Mouse (Mus musculus): ENCODE measurements around the gene Nhlrc4. TPM values are rescaled to one million over a fixed set of nuclear protein-coding genes. Genes with fewer than 3 reads are reported as not detected.

Nhlrc4 gene
- polyA plus RNA-seq, 1 experiment from 2014 or later = not detected

DNA sequence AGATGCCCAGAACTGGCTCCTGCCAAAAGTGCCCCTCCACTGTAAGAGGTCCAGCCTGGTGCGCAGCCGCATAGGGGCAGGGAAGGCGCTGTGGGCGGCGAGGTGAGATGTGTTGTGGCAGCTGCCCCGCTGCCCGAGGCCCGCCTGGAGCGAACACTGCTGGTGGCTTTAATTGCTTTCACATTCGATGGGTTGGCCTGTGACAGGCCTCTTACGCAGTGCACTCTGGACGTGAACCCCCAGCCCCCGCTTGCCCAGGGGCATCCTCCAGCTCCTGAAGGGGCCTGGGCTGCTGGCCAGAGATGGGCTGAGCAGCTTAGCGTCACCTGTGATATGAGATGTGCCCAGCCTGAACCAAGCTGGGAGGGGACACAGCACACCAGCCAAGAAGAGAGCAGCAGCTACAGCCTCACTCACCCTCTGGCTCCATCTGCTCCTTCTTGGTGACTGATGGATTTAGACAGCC lies 12.9 kb upstream of the Nhlrc4 start:
- Histone ChIP-seq H3K27me3 (replicated peaks) (peaks cover 17% of the 10 kb centered on the region), H3K4me2 (no peak overlapping the region), H3K36me3 (peaks cover 48% of the 10 kb centered on the region), H3K4me1 (no peaks in the 10 kb centered on the region), H3K9me3 (no peaks in the 10 kb centered on the region), H3K4me3 (no peak overlapping the region), H3K27ac (replicated peaks) (no peak overlapping the region), H3K9ac (no peak overlapping the region)
- 83% methylated on average over 14 of the region's 14 CpGs for WGBS
- no peak for ATAC-seq (ENCODE audit: extremely low read depth, insufficient number of reproducible peaks, low FRiP score, low TSS enrichment)

DNA sequence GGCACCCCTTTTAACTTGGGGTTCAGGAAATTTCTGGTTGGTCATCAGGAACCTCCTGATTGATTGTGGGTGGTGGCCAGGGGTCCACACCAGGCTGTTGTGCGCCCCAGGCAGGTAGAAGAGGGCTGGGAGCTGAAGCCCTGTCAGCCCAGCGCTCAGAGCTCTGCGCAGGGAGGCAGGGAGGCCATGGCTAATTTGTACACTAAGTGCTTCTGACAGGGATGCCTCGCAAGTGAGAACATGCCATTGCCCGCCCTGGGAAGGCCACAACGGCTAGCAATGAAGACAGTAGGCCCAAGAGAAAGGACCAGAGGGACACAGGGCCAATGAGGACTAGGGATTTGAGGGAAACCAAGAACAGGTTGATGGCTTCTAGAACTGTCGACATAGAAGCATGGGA lies 11.9 kb upstream of the Nhlrc4 start:
- no peak for ATAC-seq (ENCODE audit: extremely low read depth, insufficient number of reproducible peaks, low FRiP score, low TSS enrichment)
- peaks cover 38% of the 10 kb centered on the region for H3K36me3 ChIP-seq
- peaks cover 27% of the 10 kb centered on the region for H3K27me3 ChIP-seq (replicated peaks)
- H3K4me1 ChIP-seq = peaks cover 7% of the 10 kb centered on the region
- no peak overlapping the region for H3K4me3 ChIP-seq
- H3K9me3 ChIP-seq = no peaks in the 10 kb centered on the region
- WGBS = 77% methylated on average over 7 of the region's 7 CpGs
- no peak overlapping the region for H3K4me2 ChIP-seq
- no peak overlapping the region for H3K27ac ChIP-seq (replicated peaks)
- no peak overlapping the region for H3K9ac ChIP-seq

DNA sequence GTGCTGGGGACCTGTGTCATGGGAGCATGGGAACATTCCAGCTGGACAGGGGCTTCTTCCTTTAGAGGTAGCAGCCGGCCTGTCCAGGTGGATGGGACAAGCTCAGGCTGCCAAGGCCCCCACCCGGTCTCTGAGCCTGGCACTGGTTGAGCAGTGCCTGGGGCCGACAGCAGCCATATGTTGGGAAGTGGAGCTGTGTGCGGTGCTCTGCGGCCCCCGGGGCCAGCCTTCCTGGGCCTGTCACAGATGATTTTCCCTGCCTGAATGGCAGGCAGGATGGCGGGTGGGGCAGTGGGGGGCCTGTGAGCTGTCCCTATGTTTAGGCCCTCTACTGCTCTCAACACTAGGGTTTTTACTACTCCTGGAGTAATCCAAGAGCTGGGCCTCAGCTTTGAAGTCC lies 11.4 kb upstream of the Nhlrc4 start:
- Histone ChIP-seq H3K4me2 (no peak overlapping the region), H3K9me3 (no peaks in the 10 kb centered on the region), H3K4me1 (peaks cover 11% of the 10 kb centered on the region), H3K9ac (0 out of 2 replicates have a peak overlapping the region, but pooled peaks have one; percentile 9), H3K36me3 (peaks cover 34% of the 10 kb centered on the region), H3K27me3 (replicated peaks) (peaks cover 31% of the 10 kb centered on the region), H3K4me3 (no peak overlapping the region), H3K27ac (replicated peaks) (no peak overlapping the region)
- WGBS = 79% methylated on average over 7 of the region's 7 CpGs
- no peak for ATAC-seq (ENCODE audit: extremely low read depth, insufficient number of reproducible peaks, low FRiP score, low TSS enrichment)

DNA sequence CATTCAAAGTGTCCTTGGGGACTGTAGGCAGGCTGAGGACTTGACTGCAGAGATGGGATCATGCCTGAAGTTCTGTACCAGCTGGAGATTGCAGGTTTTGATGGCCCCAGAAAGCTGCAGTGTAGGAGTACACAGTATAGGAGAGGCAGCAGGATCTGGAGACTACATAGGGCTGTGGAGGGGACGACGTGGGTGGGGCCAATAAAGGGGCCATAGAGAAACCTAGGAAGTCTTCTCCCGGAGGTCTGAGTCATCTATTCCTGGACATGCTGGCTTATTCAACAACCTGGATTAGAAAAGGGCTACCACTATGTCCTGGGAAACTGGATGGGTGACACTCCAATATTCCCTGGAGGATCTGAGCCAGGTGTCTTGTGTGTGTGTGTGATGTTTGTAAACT lies 11.0 kb upstream of the Nhlrc4 start:
- 46% methylated on average over 3 of the region's 3 CpGs for WGBS
- Histone ChIP-seq H3K36me3 (peaks cover 34% of the 10 kb centered on the region), H3K9ac (0 out of 2 replicates have a peak overlapping the region, but pooled peaks have one; percentile 9), H3K27me3 (replicated peaks) (peaks cover 36% of the 10 kb centered on the region), H3K9me3 (no peaks in the 10 kb centered on the region), H3K4me3 (no peak overlapping the region), H3K4me1 (peaks cover 15% of the 10 kb centered on the region), H3K27ac (replicated peaks) (no peak overlapping the region), H3K4me2 (no peak overlapping the region)
- ATAC-seq (ENCODE audit: extremely low read depth, insufficient number of reproducible peaks, low FRiP score, low TSS enrichment) = no peak

DNA sequence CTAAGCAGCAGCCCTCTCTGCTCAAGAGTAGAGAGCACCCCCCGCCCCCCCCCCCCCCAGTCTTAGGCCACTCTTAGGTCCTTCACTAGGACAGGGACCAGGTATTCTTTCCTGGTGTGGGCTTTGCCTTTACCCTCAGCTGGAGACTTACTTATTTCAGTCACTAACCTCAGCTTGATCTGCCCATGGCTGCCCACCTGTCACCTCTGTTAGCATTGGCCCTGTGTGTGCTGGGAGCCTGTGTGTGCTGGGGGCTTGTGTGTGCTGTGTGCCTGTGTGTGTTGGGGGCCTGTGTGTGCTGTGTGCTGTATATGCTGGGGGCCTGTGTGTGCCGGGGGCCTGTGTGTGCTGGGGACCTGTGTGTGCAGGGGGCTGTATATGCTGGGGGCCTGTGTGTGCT lies 9.9 kb upstream of the Nhlrc4 start:
- Histone ChIP-seq H3K4me2 (no peak overlapping the region), H3K27ac (replicated peaks) (no peak overlapping the region), H3K9ac (no peak overlapping the region), H3K9me3 (no peaks in the 10 kb centered on the region), H3K4me1 (peaks cover 15% of the 10 kb centered on the region), H3K4me3 (no peak overlapping the region), H3K36me3 (peaks cover 25% of the 10 kb centered on the region), H3K27me3 (replicated peaks) (peaks cover 47% of the 10 kb centered on the region)
- 78% methylated on average over 2 of the region's 2 CpGs for WGBS
- no peak for ATAC-seq (ENCODE audit: extremely low read depth, insufficient number of reproducible peaks, low FRiP score, low TSS enrichment)

DNA sequence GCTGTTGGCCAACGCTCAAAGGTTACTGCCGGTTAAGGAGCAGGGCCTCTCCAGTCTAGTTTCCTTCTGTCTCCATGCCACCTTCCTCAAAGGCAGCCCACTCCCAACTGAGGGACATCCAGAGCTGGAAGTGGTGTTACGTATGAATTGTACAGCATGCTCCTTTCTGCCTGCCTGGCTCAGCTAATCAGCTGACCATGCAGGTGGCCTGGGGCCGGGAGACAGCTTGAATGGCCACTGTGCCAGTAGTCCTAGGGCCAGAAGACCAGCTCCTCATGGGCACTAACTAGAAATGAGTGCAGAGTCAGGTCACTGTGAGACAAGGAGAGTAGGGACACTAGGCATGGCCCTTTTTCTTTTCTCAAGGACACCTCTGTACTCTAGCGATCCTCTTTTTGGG lies 8.4 kb upstream of the Nhlrc4 start:
- 79% methylated on average over 5 of the region's 5 CpGs for WGBS
- no peak overlapping the region for H3K27ac ChIP-seq (replicated peaks)
- ATAC-seq (ENCODE audit: extremely low read depth, insufficient number of reproducible peaks, low FRiP score, low TSS enrichment) = no peak
- H3K36me3 ChIP-seq = peaks cover 9% of the 10 kb centered on the region
- no peak overlapping the region for H3K4me3 ChIP-seq
- no peak overlapping the region for H3K4me2 ChIP-seq
- peaks cover 15% of the 10 kb centered on the region for H3K4me1 ChIP-seq
- no peak overlapping the region for H3K9ac ChIP-seq
- H3K27me3 ChIP-seq (replicated peaks) = peaks cover 49% of the 10 kb centered on the region
- H3K9me3 ChIP-seq = no peaks in the 10 kb centered on the region

DNA sequence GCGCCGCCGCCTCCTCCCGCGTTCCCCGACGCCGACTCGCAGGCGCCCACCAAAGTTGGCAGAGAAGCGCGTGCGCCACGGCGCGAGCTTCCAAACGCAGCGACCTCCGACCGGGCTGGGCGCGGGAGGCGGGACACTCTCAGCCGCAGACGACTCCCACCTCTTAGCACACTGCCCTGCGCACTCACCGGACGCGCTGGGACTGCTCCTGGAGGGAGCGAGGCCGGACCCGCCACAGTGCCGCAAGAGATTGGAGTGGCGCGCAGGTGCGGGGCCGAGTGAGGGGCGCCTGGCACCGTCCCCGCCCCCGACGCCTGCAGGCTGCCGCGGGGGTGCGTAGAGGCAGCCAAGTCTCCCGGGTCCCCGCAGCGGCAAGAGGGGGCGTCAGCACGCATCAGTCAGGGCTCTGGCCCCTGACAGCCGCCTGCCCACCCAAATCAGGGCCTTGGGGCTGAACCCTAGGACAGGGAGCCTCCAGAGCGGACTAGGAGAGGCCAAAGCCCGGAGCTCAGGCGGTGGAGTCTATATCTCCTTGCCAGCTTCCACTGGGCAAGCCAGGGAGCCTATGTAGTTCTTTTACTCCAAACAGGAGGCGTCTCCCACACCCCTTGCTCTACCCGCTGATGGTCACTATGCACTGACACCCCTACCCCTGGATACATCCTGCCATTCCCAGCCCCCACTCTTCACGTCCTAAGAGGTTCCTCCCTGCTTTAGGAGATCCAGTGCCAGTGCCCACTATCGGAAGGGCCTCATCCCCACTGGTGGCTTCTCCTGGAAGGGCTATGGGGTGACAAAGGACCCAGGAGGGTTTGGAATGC lies 7.3 kb upstream of the Nhlrc4 start, which contains the start of gene A930017K11Rik:
Gene A930017K11Rik, minus strand, starts transcription at position 763 of the 821 bp plus-strand sequence.
- H3K4me3 ChIP-seq = peak within 1 kb of the TSS; percentile 54
- peak within 1 kb of the TSS; percentile 81 for H3K4me2 ChIP-seq
- no peak within 1 kb of the TSS for H3K27ac ChIP-seq (replicated peaks)
- 1% methylated on average over 58 of the region's 58 CpGs for WGBS
- H3K36me3 ChIP-seq = no peaks in the 10 kb centered on the region
- H3K27me3 ChIP-seq (replicated peaks) = peaks cover 49% of the 10 kb centered on the region
- peak within 1 kb of the TSS; percentile 77 for H3K9ac ChIP-seq
- peaks cover 19% of the 10 kb centered on the region for H3K4me1 ChIP-seq
- ATAC-seq (ENCODE audit: extremely low read depth, insufficient number of reproducible peaks, low FRiP score, low TSS enrichment) = no peak; the same call in 1 of the 2 replicates
- H3K9me3 ChIP-seq = no peaks in the 10 kb centered on the region

DNA sequence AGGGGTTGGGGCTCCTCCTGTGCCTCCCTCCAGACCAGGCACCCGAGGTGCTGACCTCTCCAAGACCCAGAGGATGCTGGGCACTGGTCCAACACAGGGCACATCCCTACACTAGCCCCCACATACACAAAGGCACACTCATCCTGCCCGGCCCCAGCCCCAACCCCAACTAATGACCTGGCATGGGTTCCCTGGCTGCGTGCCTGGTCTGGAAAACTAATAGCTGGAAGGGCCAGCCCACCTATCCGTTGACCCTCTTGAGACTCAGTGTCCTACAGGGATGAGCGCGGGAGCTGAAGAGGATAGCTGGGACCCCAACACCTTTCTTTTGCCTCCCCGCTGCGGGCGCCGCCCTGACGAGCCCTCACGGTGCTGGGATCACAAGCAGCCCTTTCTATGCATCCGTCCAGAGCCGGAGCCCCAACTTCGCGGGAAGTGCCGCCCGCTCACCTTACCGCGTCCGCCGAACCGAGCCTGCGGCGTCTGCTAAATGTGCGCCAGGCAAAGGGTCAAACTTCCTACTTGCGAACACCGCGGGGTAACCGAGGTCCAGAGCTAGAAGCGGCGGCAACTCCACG lies 6.6 kb upstream of the Nhlrc4 start:
- Histone ChIP-seq H3K4me1 (peaks cover 19% of the 10 kb centered on the region), H3K9me3 (no peaks in the 10 kb centered on the region), H3K9ac (peak overlapping the region; percentile 77), H3K27me3 (replicated peaks) (peaks cover 49% of the 10 kb centered on the region), H3K4me3 (peak overlapping the region; percentile 54), H3K4me2 (peak overlapping the region; percentile 81), H3K27ac (replicated peaks) (no peak overlapping the region), H3K36me3 (no peaks in the 10 kb centered on the region)
- no peak; the same call in 1 of the 2 replicates for ATAC-seq (ENCODE audit: extremely low read depth, insufficient number of reproducible peaks, low FRiP score, low TSS enrichment)
- WGBS = under 1% methylated on average over 33 of the region's 33 CpGs

DNA sequence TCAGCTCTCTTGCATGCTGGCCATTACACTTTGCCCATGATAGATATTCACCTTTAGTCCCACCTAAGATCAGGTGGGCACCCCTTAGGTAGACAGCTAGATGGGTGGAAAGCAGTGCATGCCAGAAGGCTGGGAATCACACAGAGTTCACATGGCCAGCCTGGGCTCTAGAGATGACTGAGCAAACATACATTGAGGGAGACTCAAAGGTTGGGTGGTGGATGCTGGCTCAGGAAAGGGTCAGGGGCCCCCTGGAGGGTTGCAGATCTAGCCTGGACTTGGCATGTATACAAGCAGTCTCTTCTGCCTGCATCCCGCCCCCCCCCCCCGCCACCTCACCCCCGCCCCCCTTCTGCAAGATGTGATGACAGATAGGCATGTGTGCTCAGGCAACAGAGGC lies 5.9 kb upstream of the Nhlrc4 start:
- Histone ChIP-seq H3K27ac (replicated peaks) (no peak overlapping the region), H3K27me3 (replicated peaks) (peaks cover 49% of the 10 kb centered on the region), H3K9ac (0 out of 2 replicates have a peak overlapping the region, but pooled peaks have one; percentile 77), H3K4me2 (peak overlapping the region; percentile 81; the same call in 1 of the 2 replicates), H3K4me1 (peaks cover 19% of the 10 kb centered on the region), H3K36me3 (no peaks in the 10 kb centered on the region), H3K4me3 (no peak overlapping the region), H3K9me3 (no peaks in the 10 kb centered on the region)
- WGBS = 0% methylated on average over 2 of the region's 3 CpGs
- ATAC-seq (ENCODE audit: extremely low read depth, insufficient number of reproducible peaks, low FRiP score, low TSS enrichment) = no peak

DNA sequence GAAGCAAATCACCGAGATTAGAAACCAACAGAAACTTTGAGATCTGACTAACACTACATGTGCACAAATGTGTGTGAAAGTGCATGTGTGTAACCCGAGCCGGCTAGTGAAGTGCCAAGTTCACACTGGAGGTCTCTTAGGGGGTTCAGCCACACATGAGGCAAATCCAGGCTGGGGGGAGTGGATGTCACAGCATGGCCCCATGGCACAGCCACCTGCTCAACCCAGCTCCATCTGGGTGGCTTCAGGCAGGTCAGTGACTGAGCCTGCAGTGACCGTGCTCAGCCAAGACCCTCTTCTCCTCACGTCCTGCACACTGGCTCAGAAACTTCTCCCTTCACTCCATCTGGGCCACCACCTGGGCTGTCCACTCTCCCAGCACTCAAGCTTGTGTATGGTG lies 5.2 kb upstream of the Nhlrc4 start:
- Histone ChIP-seq H3K4me3 (no peak overlapping the region), H3K9me3 (no peaks in the 10 kb centered on the region)
- WGBS = 73% methylated on average over 5 of the region's 5 CpGs

DNA sequence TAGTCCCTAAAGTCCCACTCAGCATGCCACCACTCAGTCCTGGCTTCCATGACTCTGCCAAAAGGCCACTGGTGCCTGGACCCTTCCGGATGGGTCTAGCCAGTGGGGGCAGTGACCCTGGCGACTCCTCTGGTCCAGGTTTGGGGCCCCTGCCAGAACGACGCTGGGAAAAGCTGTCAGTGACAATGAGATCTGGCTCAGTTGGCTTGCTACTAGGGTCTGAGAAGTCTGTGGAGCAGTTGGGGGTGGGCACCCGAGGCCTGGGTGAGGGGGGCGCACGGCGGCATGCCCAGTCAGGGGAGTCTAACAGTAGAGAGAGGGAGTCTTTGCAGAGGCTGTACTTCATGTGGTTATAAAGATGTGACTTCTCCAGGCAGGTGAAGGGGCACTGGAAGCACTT lies 3.3 kb upstream of the Nhlrc4 start:
- 78% methylated on average over 8 of the region's 8 CpGs for WGBS
- no peak for ATAC-seq (ENCODE audit: extremely low read depth, insufficient number of reproducible peaks, low FRiP score, low TSS enrichment)

More for the DNA sequence above, 5.2 kb upstream of the Nhlrc4 start:
- ATAC-seq (ENCODE audit: extremely low read depth, insufficient number of reproducible peaks, low FRiP score, low TSS enrichment) = no peak
- Histone ChIP-seq H3K27me3 (replicated peaks) (peaks cover 49% of the 10 kb centered on the region), H3K36me3 (no peaks in the 10 kb centered on the region), H3K27ac (replicated peaks) (no peak overlapping the region), H3K4me2 (no peak overlapping the region), H3K9ac (no peak overlapping the region), H3K4me1 (peaks cover 19% of the 10 kb centered on the region)

More for the DNA sequence above, 3.3 kb upstream of the Nhlrc4 start:
- Histone ChIP-seq H3K4me2 (no peak overlapping the region), H3K4me1 (peaks cover 19% of the 10 kb centered on the region), H3K27me3 (replicated peaks) (peaks cover 36% of the 10 kb centered on the region), H3K27ac (replicated peaks) (no peak overlapping the region), H3K4me3 (no peak overlapping the region), H3K9me3 (no peaks in the 10 kb centered on the region), H3K36me3 (no peaks in the 10 kb centered on the region), H3K9ac (0 out of 2 replicates have a peak overlapping the region, but pooled peaks have one; percentile 58)
